Mouse (Mus musculus) adrenal gland, adult 2 months (tissue): ENCODE data around the gene Rrp36. TPM values are rescaled to one million over a fixed set of nuclear protein-coding genes. Genes with fewer than 3 reads are reported as not detected.

Experiments
- DNase-seq: peaks from one replicate; pipeline ENCODE4 v3.0.0; 2021
- long read RNA-seq: library from polyadenylated mRNA; stranded (forward); transcript quantifications from one replicate; pipeline ENCODE4 v2.0.0, GENCODE M21; 2021
- polyA plus RNA-seq: library from polyadenylated mRNA; depleted of rRNA; stranded (reverse); fragments of >200 nt; gene quantifications from 2 replicates; pipeline ENCODE4 v1.2.3, GENCODE M21; 2012; rRNA removed
- total RNA-seq, 2 experiments: library from RNA; stranded (reverse); gene quantifications; 2 replicates each; pipeline ENCODE4 v1.2.3; 2021

Rrp36 gene
- total RNA-seq: 10 to 100 TPM; 24.2 to 28.5 TPM
- 21.7 and 23.8 TPM in 2 replicates for polyA plus RNA-seq
- long read RNA-seq, transcript Rrp36-201 (7 exons, 1,195 nt): major isoform, 19 of 24 reads
- long read RNA-seq, partial matches to known transcripts: 2 of 24 reads
- long read RNA-seq, other reads (novel, unspliced or antisense): 2 of 24 reads

DNA sequence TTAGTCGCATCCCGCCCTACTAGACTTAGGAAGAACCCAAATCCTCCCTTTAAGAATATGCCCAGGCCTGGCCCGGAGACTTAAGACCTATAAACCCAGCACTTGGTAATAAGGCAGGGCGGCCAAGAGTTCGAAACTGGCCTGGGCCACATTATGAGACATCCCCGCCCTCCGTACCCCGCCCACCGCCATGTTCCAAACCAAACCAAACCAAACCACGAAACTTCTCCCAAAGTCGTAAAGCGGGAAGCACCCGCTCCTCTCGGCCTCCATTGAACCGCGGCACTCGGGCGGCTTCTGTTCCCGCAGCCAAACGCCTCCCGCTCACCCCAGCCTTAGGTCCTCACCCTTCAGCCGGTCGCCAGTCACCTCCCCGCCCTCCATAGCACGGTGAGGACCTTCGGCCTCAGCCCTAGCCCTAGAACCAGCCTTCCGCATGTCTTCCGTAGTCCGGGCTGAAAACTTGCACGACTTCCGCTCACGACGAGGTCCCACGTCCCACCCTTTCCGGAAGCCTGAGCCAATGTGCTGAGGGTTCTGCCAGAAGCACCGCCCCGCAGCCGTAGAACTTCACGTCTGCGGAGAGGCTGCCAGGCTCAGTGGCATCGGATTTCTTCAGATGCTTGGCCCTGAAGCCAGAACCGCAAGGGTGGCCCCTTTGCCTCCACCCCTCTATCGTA, at the start of gene Rrp36:
TSS of gene Rrp36 (minus strand) at position 503 of the 680 bp plus-strand sequence.
- peak; percentile 94 for DNase-seq

DNA sequence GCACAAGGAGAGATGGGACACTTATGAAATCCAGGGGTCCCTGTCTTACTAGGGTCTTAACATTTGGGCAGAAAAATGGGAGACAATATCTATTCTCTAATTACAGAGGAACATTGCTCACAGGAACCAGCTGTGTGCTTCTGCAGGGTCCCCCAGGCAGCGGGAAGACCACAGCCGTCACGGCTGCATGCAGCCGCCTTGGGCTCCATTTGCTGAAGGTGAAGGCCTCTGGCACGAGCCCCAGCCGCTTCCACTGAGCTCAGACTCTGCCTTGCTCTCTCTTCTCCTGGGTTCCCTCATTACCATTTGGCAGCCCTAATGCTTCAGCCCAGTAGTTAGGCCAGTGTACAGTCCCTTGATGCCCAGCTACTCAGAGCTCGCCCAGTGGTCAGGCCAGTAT, 46.9 kb upstream of the Rrp36 start:
- DNase-seq: no peak

DNA sequence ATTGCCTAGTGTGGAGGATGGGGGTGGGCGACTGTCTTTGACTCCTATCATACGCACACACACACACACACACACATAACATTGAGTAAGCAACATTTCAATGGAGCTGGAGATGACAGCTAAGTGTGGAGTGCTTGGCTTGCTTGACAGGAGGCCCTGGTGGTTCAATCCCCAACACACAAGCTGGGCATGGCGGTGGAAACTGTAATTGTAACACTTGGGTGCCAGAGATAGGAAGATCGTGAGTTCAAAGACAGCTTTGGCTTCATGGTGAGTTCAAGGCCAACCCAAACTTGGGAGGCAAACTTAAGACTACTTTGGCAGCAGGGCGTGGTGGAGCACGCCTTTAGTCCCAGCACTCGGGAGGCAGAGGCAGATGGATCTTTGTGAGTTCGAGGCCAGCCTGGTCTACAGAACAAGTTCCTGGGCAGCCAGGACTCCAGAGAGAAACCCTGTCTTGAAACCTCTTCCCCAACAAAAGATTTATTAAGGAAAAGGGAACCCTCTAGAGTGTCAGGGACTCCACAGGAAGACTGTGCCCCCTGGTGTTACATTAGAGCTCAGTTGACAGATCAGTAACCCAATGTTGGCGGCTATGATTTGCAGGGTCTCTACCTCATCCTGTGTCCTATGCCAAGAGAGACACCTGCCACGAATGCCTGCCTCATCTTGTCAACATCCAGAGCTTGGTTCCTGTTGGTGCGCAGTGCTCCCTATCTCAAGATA, 40.8 kb upstream of the Rrp36 start:
- no peak for DNase-seq

DNA sequence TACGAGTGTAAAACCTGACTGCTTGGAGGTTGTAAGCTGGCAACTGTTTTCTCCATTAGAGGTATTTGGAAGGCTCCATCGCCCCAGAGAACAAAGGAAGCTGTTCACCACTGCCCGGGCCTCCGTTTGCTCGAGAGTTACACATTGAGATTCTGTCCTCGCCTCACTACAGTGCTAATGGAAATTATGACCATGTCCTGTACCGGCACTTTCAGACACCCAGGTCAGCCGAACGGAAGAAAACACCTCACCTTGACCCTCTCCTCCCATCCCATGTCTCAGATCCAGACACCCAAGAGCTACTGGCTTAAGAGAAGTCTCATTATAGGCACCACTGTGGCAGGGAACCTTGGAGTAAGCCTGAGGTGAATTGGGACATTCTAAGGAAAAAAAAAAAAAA, 39.7 kb upstream of the Rrp36 start:
- DNase-seq: no peak

DNA sequence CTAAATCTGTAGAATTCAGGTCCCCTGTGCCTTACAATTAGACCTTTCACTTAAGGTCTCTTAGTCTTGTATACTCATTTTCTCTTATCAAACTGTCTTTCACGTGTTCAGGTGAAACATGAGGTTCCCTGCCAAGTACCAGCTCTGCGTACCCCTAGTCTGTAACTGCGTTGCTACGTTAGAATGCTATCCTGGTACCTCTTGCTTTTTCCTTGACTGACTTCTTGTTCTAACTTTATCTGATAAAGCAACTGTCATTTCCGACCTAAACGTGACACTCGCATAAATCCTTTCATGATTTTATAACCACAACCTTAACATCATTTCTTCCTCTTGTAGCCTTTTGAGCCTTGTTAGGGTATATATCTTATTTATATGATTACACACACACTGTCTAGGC, 38.3 kb upstream of the Rrp36 start:
- DNase-seq: no peak

DNA sequence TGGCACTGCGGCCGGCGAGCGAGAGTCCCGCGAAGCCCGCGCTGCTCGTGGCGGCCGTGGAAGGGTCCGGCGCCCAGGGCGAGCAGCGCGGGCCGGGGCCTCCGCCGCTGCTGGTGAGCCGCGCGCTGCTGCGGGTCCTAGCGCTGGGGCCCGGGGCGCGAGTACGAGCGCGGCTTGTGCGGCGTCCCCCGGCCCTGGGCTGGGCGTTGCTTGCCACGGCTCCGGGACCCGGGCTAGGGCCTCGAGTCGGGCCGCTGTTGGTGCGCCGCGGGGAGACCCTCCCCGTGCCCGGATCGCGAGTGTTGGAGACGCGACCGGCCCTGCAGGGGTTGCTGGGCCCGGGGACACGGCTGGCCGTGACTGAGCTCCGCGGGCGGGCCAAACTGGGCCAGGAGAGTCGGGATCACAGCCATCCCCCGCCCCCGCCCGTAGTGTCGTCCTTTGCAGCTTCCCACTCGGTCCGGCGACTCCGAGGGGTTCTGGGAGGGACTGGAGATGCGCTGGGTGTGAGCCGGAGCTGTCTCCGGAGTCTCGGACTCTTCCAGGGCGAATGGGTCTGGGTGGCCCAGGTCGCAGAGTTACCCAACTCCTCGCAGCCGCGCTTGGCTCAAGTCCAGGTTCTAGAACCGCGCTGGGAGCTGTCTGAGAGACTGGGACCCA, 37.6 kb upstream of the Rrp36 start:
- peak; percentile 78 for DNase-seq

DNA sequence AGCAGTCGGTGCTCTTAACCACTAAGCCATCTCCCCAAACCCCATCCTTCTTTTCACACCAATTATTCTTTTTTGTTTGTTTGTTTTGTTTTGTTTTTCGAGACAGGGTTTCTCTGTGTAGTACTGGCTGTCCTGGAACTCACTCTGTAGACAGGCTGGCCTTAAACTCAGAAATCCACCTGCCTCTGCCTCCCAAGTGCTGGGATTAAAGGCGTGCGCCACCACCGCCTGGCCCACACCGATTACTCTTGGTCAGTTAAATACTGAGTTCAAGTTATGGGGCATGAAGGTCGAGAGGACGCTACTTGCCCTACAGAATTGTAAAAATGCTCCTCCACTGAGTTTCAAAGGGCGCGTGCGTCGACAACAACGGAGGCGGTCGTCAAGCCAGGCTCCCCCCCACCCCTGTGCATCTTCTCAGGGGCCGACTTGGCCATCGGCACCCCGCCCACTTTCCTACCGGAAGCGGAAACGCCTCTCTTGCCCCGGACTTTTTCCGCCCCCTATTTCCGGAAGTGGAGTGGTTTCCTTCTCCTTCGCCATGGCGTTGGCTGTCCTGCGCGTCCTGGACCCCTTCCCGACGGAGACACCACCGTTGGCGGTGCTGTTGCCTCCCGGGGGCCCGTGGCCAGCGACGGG, 36.9 kb upstream of the Rrp36 start, which contains the start of gene Pex6:
TSS of gene Pex6 (plus strand) at position 505 of the 639 bp plus-strand sequence.
- DNase-seq: peak; percentile 95

DNA sequence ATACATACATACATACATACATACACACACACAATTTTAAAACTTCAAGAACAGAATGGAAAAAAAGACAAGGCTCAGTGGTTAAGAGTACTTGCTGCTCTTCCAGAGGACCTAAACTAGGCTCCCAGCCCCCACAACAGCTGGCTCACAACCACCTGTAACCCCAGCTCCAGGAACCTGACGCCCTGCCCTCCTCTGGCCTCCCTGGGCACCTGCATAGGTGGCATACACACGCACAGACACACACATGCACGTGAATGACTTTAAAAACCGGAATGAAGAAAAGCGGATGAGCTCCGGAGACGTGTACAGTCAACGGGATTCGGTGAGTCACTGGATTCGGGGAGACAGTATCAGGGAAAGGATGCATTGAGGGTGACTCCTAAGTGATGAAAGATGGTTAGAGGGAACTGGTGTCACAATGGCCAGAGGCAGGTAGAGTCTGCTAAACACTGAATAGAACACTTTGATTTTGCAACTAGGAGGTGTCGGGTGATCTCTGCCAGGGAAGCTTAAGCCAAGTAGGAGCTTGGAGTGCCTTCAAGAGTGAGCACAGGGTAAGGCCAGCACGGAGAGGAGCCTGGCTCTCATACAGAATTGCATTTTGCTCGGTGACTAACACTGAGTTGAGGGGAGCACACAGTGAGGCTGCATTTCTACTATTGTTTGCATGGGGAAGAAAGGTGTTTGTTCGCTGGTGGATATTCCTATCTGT, 32.4 kb upstream of the Rrp36 start:
- no peak for DNase-seq

DNA sequence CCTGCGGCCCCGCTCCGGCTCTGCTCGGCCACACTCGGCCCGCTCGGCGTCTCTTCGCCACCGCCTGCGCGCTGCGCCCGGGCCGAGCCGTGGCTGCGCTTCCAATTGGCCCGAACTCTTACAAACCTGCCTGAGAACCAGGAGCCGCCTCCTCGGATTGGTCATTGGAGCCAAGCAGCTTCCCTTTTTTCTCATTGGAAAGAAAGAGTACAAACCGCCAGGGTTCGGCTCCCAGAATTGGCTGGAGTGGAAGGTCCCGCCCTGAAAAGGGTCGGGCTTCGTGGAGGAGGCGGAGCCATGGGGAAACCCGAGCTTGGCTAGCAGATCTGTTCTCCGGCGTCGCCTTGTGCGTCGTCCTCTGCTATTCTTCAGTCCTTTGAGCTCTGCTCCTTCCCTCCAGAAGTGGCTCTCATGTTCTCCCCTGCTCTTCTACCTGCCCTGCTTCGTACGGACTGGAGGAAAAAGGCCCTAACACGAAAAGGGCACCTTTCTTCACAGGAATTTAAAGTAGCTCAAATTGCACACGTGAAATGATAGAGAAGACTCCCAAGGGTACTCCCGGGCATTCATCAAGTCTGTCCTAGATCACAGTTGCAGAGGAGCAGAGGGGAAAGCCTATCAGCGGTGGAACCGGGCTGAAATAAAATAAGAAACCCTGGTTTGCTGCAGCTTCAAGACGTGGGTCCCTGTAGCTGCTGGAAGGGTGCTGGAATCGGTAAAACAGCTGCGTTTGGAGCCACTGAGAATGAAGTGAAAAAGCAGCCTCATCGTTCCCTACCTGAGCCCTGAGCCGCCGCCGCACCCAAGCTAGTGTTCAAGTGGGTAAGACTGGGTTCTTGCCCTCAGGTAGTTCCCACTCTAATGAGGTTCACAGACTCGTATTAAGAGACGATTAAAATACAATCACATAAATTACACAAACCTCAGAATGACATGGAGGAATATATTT, 31.0 kb upstream of the Rrp36 start, which contains the start of gene Ppp2r5d:
TSS of gene Ppp2r5d (minus strand) at position 225 of the 949 bp plus-strand sequence.
- DNase-seq: peak; percentile 98

DNA sequence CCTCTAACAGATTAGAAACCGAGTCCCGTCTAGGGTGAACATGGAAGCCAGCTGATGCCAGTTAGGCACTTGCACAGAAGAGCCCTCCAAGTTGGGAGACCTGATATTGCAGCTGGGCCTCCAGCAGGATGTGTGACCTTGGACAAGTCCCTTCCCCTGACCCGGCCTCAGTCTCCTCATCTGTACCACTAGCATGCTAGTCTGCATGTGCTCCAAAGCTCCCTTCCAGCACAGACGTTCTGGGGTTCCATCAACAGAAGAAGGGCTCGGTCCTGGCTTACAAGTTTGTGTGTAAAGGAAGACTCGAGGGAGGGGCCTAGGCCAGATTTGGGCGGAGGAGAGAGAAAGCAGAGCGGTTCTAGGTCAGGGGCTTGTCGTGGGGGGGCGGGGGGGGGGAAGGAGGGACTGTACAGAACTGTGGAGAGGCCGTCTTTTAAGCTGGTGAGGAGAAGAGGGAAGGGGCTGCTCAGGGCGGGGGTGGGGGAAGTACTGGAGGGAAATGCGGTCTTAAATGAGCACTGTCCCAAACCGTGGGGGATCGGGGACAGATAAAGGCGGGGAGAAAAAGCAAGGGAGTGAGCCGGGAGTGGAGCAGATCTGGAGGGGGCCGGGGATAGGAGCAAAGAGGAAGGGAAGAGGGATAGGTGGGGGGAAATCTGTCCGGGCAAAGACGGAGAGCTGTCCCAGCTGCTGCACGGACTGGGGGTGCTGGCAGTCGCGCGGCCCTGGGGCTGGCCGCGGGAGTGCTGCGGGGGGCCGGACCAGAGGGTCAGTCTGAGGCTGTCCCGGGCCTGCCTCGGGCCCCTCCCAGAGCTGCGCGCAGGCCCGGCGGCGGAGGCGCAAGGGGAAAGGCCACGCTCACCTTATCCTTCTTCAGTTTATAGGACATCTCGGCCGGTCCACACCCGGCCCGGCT, 30.1 kb upstream of the Rrp36 start:
- no peak for DNase-seq

DNA sequence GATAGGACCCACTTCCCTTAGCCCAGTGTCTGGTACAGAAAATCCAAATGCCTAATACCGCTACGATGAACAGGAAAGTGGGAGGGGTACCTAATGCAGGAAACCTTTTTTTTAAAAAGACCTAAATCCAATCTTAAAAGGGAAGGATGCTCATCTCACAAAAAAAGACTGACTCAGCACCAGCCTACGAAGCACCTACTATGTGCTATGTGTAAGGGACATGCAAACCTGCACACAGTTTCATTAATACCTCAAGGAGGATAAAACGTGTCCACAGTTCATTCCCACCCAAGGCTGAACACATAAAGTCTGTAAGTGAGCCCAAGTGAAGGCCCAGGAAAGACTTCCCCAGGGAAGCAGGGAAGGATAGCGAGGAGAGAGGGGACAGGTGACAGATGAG, 28.4 kb upstream of the Rrp36 start:
- DNase-seq: no peak

DNA sequence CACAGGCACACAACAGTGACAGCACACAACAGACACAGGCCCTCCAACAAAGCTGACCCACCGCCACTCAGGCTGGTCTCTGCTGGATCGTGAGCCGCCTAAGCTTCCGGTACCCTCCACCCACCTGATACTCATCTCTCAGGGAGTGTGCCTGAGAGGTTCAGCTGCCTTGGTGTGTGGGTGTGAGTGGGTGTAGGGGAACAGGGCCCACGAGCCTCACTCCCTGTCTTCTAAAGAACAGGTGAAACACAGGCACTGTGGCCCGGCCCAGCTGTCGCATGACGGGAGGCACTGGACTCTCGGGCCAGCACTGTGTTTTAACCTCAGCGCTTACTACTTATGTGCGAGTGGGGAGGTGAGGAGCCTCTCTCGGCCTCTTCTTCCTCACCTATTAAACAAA, 27.9 kb upstream of the Rrp36 start:
- no peak for DNase-seq

DNA sequence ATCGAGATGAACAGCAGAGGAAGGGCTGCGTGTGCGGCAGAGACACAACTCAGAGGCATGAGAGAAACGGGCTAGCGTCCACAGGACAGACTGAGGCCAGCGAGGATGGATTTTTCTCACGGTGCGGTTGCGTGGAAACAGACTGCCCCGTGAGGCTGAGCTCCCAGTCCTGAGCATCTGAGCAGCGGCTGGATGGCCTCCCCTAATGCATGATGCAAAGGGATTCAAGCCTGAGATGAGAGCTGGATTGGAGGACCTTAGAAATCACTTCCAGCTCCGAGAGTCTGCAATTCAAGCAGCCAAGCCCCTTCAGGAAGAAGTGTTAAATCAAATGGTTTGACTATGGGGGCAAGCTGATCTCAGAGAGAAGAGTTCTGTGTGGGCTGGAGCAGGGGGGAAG, 27.3 kb upstream of the Rrp36 start:
- no peak for DNase-seq

DNA sequence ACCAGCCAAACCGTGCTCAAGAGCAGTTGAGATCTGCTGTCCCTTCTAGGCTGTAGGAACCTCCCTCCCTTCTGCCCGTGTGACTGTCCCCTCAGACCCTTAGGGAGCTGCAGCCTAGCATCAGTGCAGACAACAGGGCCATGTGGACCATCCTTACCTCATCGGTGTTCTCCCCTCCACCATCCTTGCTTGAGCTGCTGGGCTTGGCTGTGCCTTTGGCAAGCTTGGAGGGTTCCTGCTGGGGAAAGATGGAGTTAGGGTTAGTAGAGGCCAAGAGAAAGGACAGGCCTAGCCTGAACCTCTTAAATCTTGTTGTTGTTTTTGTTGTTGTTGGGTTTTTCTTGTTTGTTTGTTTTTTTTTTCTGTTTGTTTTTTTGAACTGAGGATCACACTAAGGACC, 25.8 kb upstream of the Rrp36 start:
- DNase-seq: no peak

DNA sequence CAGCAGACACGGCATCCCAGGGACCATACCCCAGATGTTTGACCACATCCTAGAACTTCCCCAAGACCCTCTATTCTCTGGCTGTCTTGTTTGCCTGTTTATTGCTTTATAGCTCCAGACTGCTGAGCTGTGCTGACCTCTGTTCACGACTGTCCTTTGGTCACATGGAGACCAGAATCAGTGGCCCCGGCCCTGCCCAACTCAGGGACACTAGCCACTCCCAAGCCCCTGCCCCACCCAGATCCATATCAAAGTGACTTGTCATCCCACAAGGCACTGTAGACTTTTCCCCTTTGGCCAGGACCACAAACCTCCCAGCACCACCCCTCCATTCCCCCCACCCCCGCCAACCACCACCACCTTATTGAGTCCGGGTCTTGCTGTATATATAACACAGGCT, 25.1 kb upstream of the Rrp36 start:
- no peak for DNase-seq

DNA sequence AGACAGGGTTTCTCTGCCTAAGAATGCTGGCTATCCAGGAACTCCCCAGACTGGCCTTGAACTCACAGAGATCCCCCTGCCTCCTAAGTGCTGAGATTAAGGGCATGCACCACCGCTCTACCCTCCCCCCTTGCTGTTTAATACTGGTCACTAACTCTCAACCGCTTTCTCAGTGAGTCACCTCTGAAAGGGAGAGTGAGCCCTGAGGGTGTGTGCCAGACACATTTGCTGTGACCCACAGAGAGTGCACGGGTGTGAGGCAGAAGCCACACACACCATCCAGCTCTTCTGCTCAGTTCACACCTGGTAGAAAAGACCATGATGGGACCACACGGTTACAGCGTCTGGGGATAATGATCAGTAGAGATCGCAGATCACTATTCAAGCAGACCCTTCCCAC, 24.4 kb upstream of the Rrp36 start:
- DNase-seq: no peak

DNA sequence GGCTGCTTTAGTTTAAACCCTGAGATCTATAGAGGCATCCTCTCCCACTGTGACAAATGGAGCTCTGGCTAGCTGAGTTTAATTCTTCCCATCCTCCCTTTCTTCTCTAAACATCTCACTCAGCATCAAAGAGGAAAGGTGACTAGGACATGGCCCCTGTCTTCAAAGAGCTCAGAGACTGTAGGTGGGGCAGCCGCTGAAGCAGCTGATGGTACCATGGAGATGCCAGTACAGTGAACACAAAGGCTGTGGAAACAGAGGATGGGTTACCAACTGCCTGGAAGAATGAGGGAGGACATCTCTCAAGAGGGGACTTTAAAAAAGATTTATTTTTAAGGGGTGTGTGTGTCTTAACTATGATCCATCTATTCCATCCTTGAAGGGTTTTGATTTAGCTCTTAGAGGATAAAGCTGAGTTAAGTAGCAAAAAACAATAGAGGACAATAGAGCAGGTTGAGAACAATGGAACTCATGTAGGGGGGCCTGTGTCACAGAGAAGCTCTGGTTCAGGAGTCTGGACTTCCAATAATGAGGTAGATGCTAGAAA, 20.4 kb upstream of the Rrp36 start:
- no peak for DNase-seq

DNA sequence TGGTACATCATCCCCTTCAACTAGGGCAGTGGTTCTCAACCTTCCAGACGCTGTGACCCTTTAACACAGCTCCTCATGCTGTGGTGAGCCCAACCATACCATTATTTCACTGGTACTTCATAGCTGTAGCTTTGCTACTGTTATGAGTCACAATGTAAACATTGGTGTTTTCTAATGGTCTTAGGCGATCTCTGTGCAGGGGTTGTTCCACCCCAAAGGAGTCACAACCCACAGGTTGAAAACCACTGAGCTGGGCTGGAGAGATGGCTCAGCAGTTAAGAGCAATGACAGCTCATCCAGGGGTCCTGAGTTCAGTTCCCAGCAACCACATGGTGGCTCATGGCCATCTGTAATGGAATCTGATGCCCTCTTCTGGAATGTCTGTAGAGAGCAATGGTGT, 17.2 kb upstream of the Rrp36 start:
- no peak for DNase-seq

DNA sequence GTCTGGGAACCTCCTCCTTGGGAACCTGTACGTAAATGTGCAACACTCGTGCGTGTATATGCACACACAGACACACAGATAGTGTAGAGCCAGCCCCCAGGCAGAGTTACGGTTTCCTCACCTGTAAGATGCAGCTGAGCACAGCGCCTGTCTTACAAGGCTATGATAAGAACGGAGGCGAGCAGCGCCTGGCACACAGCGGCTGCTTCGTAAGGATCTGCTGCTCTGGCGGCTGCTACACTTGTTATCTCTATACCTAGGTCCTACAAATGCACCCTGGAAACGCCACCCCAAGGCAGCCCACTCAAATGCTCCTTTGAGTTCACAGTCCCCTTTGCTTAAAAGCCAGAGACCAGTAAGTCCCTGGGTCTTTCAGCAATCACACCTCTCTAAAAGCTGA, 16.5 kb upstream of the Rrp36 start:
- DNase-seq: no peak
